Mouse (Mus musculus) megakaryocyte, embryonic 14.5 days (primary cell): Measurements from ENCODE around the gene Rimbp3.

Experiments used
- FLI1 ChIP-seq: IDR thresholded peaks from 2 replicates; pipeline ENCODE4 v1.6.1; 2012; ENCODE audit warnings: low read length, inconsistent platforms, mixed read lengths
- GATA1 ChIP-seq: IDR thresholded peaks from 3 replicates; pipeline ENCODE4 v1.6.1; 2012; ENCODE audit warnings: mixed read lengths, low read length, inconsistent platforms, borderline replicate concordance

DNA sequence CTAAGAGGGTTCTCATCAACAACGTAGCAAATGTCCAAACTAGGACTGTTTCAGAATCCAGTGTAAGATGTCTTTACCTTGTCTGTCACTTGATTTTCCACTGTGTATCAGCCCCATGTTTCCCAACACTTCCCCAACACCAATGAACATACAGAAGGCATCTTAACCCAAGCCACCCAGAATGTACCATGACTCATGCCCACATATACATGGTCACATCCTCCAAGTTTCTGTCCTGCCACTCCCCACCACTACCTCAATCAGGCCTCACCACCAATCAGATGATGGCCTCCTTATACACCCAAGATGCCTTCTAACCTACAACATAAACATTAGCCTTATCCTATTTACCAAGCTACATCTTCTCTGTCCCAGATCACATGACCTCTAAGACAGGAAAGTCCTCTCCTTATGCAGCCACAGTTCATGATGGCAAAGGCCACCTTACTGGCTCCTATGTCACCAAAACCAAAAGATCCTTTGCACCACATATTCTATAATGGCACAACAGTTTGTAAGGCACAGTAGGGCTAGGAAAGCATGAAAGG lies 30.7 kb upstream of the Rimbp3 start:
- no peak for TF ChIP-seq GATA1
- no peak for TF ChIP-seq FLI1
